Mouse (Mus musculus): ENCODE data around the gene Gm48551.

GRCm38 (mm10) chr10:81393456-81394063 is 9.3 kb downstream of the Gm48551 start:
- no peak for TF ChIP-seq CTCF (IDR thresholded peaks at IDR 0.05; ENCODE audit: low read depth, low read length)
- no peak for TF ChIP-seq POLR2A (IDR thresholded peaks at IDR 0.05; ENCODE audit: borderline replicate concordance, low read depth, low read length)

Measured in bone marrow macrophage, adult 2 months (primary cell).